Mouse (Mus musculus): ENCODE data around the gene Ldhd. TPM values are rescaled to one million over a fixed set of nuclear protein-coding genes. Genes with fewer than 3 reads are reported as not detected.

Gene Ldhd
- polyA plus RNA-seq, 1 experiment from 2014 or later, result not detected

GRCm38 (mm10) chr8:111641064-111641463 is 10.9 kb upstream of the Ldhd start:
- DNase-seq (ENCODE audit: low spot score) (no peak), ATAC-seq (replicated peaks; ENCODE audit: insufficient number of reproducible peaks, low FRiP score, low TSS enrichment, low read depth) (no peak)
- Histone ChIP-seq H3K4me2 (ENCODE audit: low read depth, low read length) (no peak overlapping the region), H3K36me3 (replicated peaks; ENCODE audit: control insufficient read depth, insufficient read depth, low read depth, low read length) (no peaks in the 10 kb centered on the region), H3K27ac (replicated peaks; ENCODE audit: low read depth, low read length) (no peak overlapping the region), H3K9me3 (replicated peaks; ENCODE audit: control insufficient read depth, low read length) (no peaks in the 10 kb centered on the region), H3K9ac (replicated peaks; ENCODE audit: low read length) (no peak overlapping the region), H3K4me3 (ENCODE audit: low read depth, low read length) (no peak overlapping the region), H3K4me1 (ENCODE audit: control insufficient read depth, insufficient read depth, low read length) (no peaks in the 10 kb centered on the region), H3K27me3 (ENCODE audit: control insufficient read depth, insufficient read depth, low read length) (no peaks in the 10 kb centered on the region)
- WGBS, result 96% methylated on average over 2 of the region's 2 CpGs

- ATAC-seq (replicated peaks; ENCODE audit: insufficient number of reproducible peaks, low FRiP score, low TSS enrichment, low read depth) (no peak), DNase-seq (ENCODE audit: low spot score) (no peak)
- no peaks in the 10 kb centered on the region for H3K9me3 ChIP-seq (replicated peaks; ENCODE audit: control insufficient read depth, low read length)
- H3K4me3 ChIP-seq (ENCODE audit: low read depth, low read length), result no peak overlapping the region
- no peaks in the 10 kb centered on the region for H3K4me1 ChIP-seq (ENCODE audit: control insufficient read depth, insufficient read depth, low read length)
- no peak overlapping the region for H3K27ac ChIP-seq (replicated peaks; ENCODE audit: low read depth, low read length)
- no peak overlapping the region for H3K9ac ChIP-seq (replicated peaks; ENCODE audit: low read length)
- H3K36me3 ChIP-seq (replicated peaks; ENCODE audit: control insufficient read depth, insufficient read depth, low read depth, low read length), result no peaks in the 10 kb centered on the region
- H3K4me2 ChIP-seq (ENCODE audit: low read depth, low read length), result no peak overlapping the region
- H3K27me3 ChIP-seq (ENCODE audit: control insufficient read depth, insufficient read depth, low read length), result no peaks in the 10 kb centered on the region
Measured at GRCm38 (mm10) chr8:111638086-111638485, 7.9 kb upstream of the Ldhd start.

GRCm38 (mm10) chr8:111632976-111633375 is 2.8 kb upstream of the Ldhd start:
- Histone ChIP-seq H3K36me3 (replicated peaks; ENCODE audit: control insufficient read depth, insufficient read depth, low read depth, low read length) (no peaks in the 10 kb centered on the region), H3K27me3 (ENCODE audit: control insufficient read depth, insufficient read depth, low read length) (no peaks in the 10 kb centered on the region), H3K4me3 (ENCODE audit: low read depth, low read length) (no peak overlapping the region), H3K9ac (replicated peaks; ENCODE audit: low read length) (no peak overlapping the region), H3K9me3 (replicated peaks; ENCODE audit: control insufficient read depth, low read length) (no peaks in the 10 kb centered on the region), H3K4me2 (ENCODE audit: low read depth, low read length) (no peak overlapping the region), H3K27ac (replicated peaks; ENCODE audit: low read depth, low read length) (no peak overlapping the region), H3K4me1 (ENCODE audit: control insufficient read depth, insufficient read depth, low read length) (no peaks in the 10 kb centered on the region)
- no peak for ATAC-seq (replicated peaks; ENCODE audit: insufficient number of reproducible peaks, low FRiP score, low TSS enrichment, low read depth)
- WGBS, result 94% methylated on average over 3 of the region's 3 CpGs
- no peak for DNase-seq (ENCODE audit: low spot score)

- H3K9me3 ChIP-seq (replicated peaks; ENCODE audit: control insufficient read depth, low read length), result no peaks in the 10 kb centered on the region
- H3K27ac ChIP-seq (replicated peaks; ENCODE audit: low read depth, low read length), result no peak overlapping the region
- no peak for ATAC-seq (replicated peaks; ENCODE audit: insufficient number of reproducible peaks, low FRiP score, low TSS enrichment, low read depth)
- no peaks in the 10 kb centered on the region for H3K4me1 ChIP-seq (ENCODE audit: control insufficient read depth, insufficient read depth, low read length)
- no peaks in the 10 kb centered on the region for H3K27me3 ChIP-seq (ENCODE audit: control insufficient read depth, insufficient read depth, low read length)
- no peak overlapping the region for H3K4me3 ChIP-seq (ENCODE audit: low read depth, low read length)
- no peak for DNase-seq (ENCODE audit: low spot score)
- H3K4me2 ChIP-seq (ENCODE audit: low read depth, low read length), result no peak overlapping the region
- no peak overlapping the region for H3K9ac ChIP-seq (replicated peaks; ENCODE audit: low read length)
- H3K36me3 ChIP-seq (replicated peaks; ENCODE audit: control insufficient read depth, insufficient read depth, low read depth, low read length), result no peaks in the 10 kb centered on the region
- WGBS, result 93% methylated on average over 8 of the region's 8 CpGs
Measured at GRCm38 (mm10) chr8:111631589-111631988, 1.4 kb upstream of the Ldhd start.

GRCm38 (mm10) chr8:111628894-111629501 is 1.2 kb downstream of the Ldhd start:
- no peak for ATAC-seq (replicated peaks; ENCODE audit: insufficient number of reproducible peaks, low FRiP score, low TSS enrichment, low read depth)
- WGBS, result 86% methylated on average over 19 of the region's 19 CpGs
- Histone ChIP-seq H3K4me1 (ENCODE audit: control insufficient read depth, insufficient read depth, low read length) (no peaks in the 10 kb centered on the region), H3K27me3 (ENCODE audit: control insufficient read depth, insufficient read depth, low read length) (no peaks in the 10 kb centered on the region), H3K27ac (replicated peaks; ENCODE audit: low read depth, low read length) (no peak overlapping the region), H3K36me3 (replicated peaks; ENCODE audit: control insufficient read depth, insufficient read depth, low read depth, low read length) (no peaks in the 10 kb centered on the region), H3K4me3 (ENCODE audit: low read depth, low read length) (no peak overlapping the region), H3K4me2 (ENCODE audit: low read depth, low read length) (no peak overlapping the region), H3K9ac (replicated peaks; ENCODE audit: low read length) (no peak overlapping the region), H3K9me3 (replicated peaks; ENCODE audit: control insufficient read depth, low read length) (no peaks in the 10 kb centered on the region)
- no peak for DNase-seq (ENCODE audit: low spot score)

GRCm38 (mm10) chr8:111628401-111628800 is 1.8 kb downstream of the Ldhd start:
- DNase-seq (ENCODE audit: low spot score) (no peak), ATAC-seq (replicated peaks; ENCODE audit: insufficient number of reproducible peaks, low FRiP score, low TSS enrichment, low read depth) (no peak)
- no peaks in the 10 kb centered on the region for H3K36me3 ChIP-seq (replicated peaks; ENCODE audit: control insufficient read depth, insufficient read depth, low read depth, low read length)
- H3K9ac ChIP-seq (replicated peaks; ENCODE audit: low read length), result no peak overlapping the region
- no peak overlapping the region for H3K27ac ChIP-seq (replicated peaks; ENCODE audit: low read depth, low read length)
- no peaks in the 10 kb centered on the region for H3K4me1 ChIP-seq (ENCODE audit: control insufficient read depth, insufficient read depth, low read length)
- WGBS, result 92% methylated on average over 12 of the region's 12 CpGs
- no peak overlapping the region for H3K4me2 ChIP-seq (ENCODE audit: low read depth, low read length)
- no peak overlapping the region for H3K4me3 ChIP-seq (ENCODE audit: low read depth, low read length)
- no peaks in the 10 kb centered on the region for H3K9me3 ChIP-seq (replicated peaks; ENCODE audit: control insufficient read depth, low read length)
- H3K27me3 ChIP-seq (ENCODE audit: control insufficient read depth, insufficient read depth, low read length), result no peaks in the 10 kb centered on the region

GRCm38 (mm10) chr8:111627923-111628322 is 2.3 kb downstream of the Ldhd start:
- no peak overlapping the region for H3K4me2 ChIP-seq (ENCODE audit: low read depth, low read length)
- no peak overlapping the region for H3K27ac ChIP-seq (replicated peaks; ENCODE audit: low read depth, low read length)
- no peaks in the 10 kb centered on the region for H3K27me3 ChIP-seq (ENCODE audit: control insufficient read depth, insufficient read depth, low read length)
- DNase-seq (ENCODE audit: low spot score) (no peak), ATAC-seq (replicated peaks; ENCODE audit: insufficient number of reproducible peaks, low FRiP score, low TSS enrichment, low read depth) (no peak)
- no peak overlapping the region for H3K9ac ChIP-seq (replicated peaks; ENCODE audit: low read length)
- no peaks in the 10 kb centered on the region for H3K4me1 ChIP-seq (ENCODE audit: control insufficient read depth, insufficient read depth, low read length)
- WGBS, result 96% methylated on average over 9 of the region's 9 CpGs
- no peak overlapping the region for H3K4me3 ChIP-seq (ENCODE audit: low read depth, low read length)
- no peaks in the 10 kb centered on the region for H3K36me3 ChIP-seq (replicated peaks; ENCODE audit: control insufficient read depth, insufficient read depth, low read depth, low read length)
- no peaks in the 10 kb centered on the region for H3K9me3 ChIP-seq (replicated peaks; ENCODE audit: control insufficient read depth, low read length)

GRCm38 (mm10) chr8:111626933-111627332 is 3.2 kb downstream of the Ldhd start:
- Histone ChIP-seq H3K4me2 (ENCODE audit: low read depth, low read length) (no peak overlapping the region), H3K4me1 (ENCODE audit: control insufficient read depth, insufficient read depth, low read length) (no peaks in the 10 kb centered on the region), H3K9ac (replicated peaks; ENCODE audit: low read length) (no peak overlapping the region), H3K27ac (replicated peaks; ENCODE audit: low read depth, low read length) (no peak overlapping the region), H3K36me3 (replicated peaks; ENCODE audit: control insufficient read depth, insufficient read depth, low read depth, low read length) (0 out of 2 replicates have a peak, but pooled peaks cover 1% of the 10 kb centered on the region), H3K9me3 (replicated peaks; ENCODE audit: control insufficient read depth, low read length) (no peaks in the 10 kb centered on the region), H3K4me3 (ENCODE audit: low read depth, low read length) (no peak overlapping the region), H3K27me3 (ENCODE audit: control insufficient read depth, insufficient read depth, low read length) (no peaks in the 10 kb centered on the region)
- DNase-seq (ENCODE audit: low spot score), result no peak
- ATAC-seq (replicated peaks; ENCODE audit: insufficient number of reproducible peaks, low FRiP score, low TSS enrichment, low read depth), result no peak
- 92% methylated on average over 14 of the region's 14 CpGs for whole genome bisulfite sequencing
